In the genomic region with DNA sequence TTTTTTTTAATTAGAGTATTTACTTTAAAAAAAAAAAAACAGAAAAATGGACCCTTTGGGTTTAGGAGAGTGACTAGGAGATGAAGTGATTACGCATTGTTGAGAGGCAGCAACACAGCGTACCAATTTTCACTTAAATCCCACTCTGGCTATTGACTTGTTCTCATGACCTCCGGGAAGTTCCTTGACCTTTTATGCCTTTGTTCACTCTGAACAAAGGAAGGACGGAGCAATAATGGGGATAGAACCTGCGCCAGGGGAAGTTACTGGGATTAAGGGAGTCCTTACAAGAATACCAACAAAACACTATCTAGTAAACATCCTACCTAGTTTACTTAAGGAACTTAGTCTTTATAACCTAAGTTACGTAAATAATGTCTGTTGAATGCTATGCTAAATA, we compare ENCODE assay signal across 13 mouse cellular contexts. TPM values are rescaled to one million over a fixed set of nuclear protein-coding genes. Genes with fewer than 3 reads are reported as not detected.
DNase-seq lines count a peak whose midpoint lies in the region; ATAC-seq and TF ChIP-seq lines count a peak whose summit lies in the region.
"Had no signal": no experiment of that assay in that cellular context is flagged by ENCODE, and none has a peak within 500 bp of the region (broad histone marks: within the 10 kb centered on the region; RNA-seq: fewer than 3 reads in every experiment).

No protein-coding gene starts in this region.

- no peak overlapping the region for H3K9ac ChIP-seq in heart, embryonic 14.5 days (ENCODE audit: low read length)
- H3K9ac ChIP-seq in lung, embryonic 15.5 days, result no peak overlapping the region
- no peak overlapping the region for H3K9ac ChIP-seq in lung, postnatal 0 days (replicated peaks; ENCODE audit: low read depth)
- H3K9ac ChIP-seq in limb, embryonic 13.5 days, result no peak overlapping the region; the same call in 1 of the 2 replicates
- H3K9ac ChIP-seq: neural tube, embryonic 12.5 days had no signal

- WGBS in heart, embryonic 14.5 days, result 72% methylated on average over 6 of the region's 6 CpGs
- WGBS in lung, embryonic 15.5 days, result 66% methylated on average over 6 of the region's 6 CpGs
- 63% methylated on average over 6 of the region's 6 CpGs for whole genome bisulfite sequencing in lung, postnatal 0 days
- WGBS in limb, embryonic 13.5 days, result 23% methylated on average over 6 of the region's 6 CpGs

- no peaks in the 10 kb centered on the region for H3K9me3 ChIP-seq in heart, embryonic 14.5 days (ENCODE audit: control insufficient read depth, low read length)
- no peaks in the 10 kb centered on the region for H3K9me3 ChIP-seq in lung, embryonic 15.5 days
- H3K9me3 ChIP-seq in lung, postnatal 0 days (ENCODE audit: low read length), result no peaks in the 10 kb centered on the region
- H3K9me3 ChIP-seq in limb, embryonic 13.5 days, result no peaks in the 10 kb centered on the region
- H3K9me3 ChIP-seq: heart, embryonic 12.5 days; neural tube, embryonic 12.5 days had no signal

- H3K36me3 ChIP-seq in heart, embryonic 14.5 days (ENCODE audit: control insufficient read depth, insufficient read depth, low read length), result no peaks in the 10 kb centered on the region
- H3K36me3 ChIP-seq in lung, embryonic 15.5 days, result no peaks in the 10 kb centered on the region
- no peaks in the 10 kb centered on the region for H3K36me3 ChIP-seq in lung, postnatal 0 days (ENCODE audit: insufficient read depth, low read length)
- H3K36me3 ChIP-seq in limb, embryonic 13.5 days, result no peaks in the 10 kb centered on the region
- H3K36me3 ChIP-seq: heart, embryonic 12.5 days; neural tube, embryonic 12.5 days had no signal

- H3K27ac ChIP-seq in heart, embryonic 14.5 days (replicated peaks in 1 of 2; ENCODE audit: control insufficient read depth in 1 of 2, insufficient read depth in 1 of 2, low read depth in 2 of 2, low read length in 2 of 2), result peak overlapping the region in 1 of 2 experiments; percentile 64; a peak in 1 of 4 replicates
- no peak overlapping the region for H3K27ac ChIP-seq in lung, embryonic 15.5 days
- H3K27ac ChIP-seq in lung, postnatal 0 days (ENCODE audit: low read length), result no peak overlapping the region
- H3K27ac ChIP-seq in limb, embryonic 13.5 days, result no peak overlapping the region
- H3K27ac ChIP-seq: neural tube, embryonic 12.5 days had no signal

- ATAC-seq in heart, embryonic 14.5 days (ENCODE audit: insufficient number of reproducible peaks, insufficient read depth, low FRiP score, low read depth), result no peak
- ATAC-seq in lung, embryonic 15.5 days (ENCODE audit: borderline replicate concordance, extremely low read depth, low FRiP score, low TSS enrichment), result no peak
- no peak for ATAC-seq in lung, postnatal 0 days
- ATAC-seq in limb, embryonic 13.5 days (ENCODE audit: low FRiP score, low read depth), result no peak
- no peak for ATAC-seq in megakaryocyte progenitor cell, adult 5-6 weeks (replicated peaks; ENCODE audit: poor library complexity)

- no peak for TF ChIP-seq EP300 in lung, postnatal 0 days (IDR thresholded peaks at IDR 0.05)

- no peak for DNase-seq in heart, adult 8-10 months (ENCODE audit: low spot score)
- DNase-seq in lung, postnatal 0 days (ENCODE audit: low spot score), result no peak
- peak; percentile 66 for DNase-seq in embryo, embryonic 10 days (ENCODE audit: low spot score)
- no peak for DNase-seq in adrenal gland, postnatal 10 days
- DNase-seq: cerebellum, postnatal 25 days; kidney, adult 18-20 months; right cerebral cortex, adult 18-20 months had no signal

- peak overlapping the region; percentile 60 for H3K4me2 ChIP-seq in heart, embryonic 14.5 days (ENCODE audit: low read length)
- peak overlapping the region; percentile 47 for H3K4me2 ChIP-seq in lung, embryonic 15.5 days
- H3K4me2 ChIP-seq in lung, postnatal 0 days (replicated peaks; ENCODE audit: low read depth, low read length), result no peak overlapping the region
- H3K4me2 ChIP-seq in limb, embryonic 13.5 days (replicated peaks), result peak overlapping the region; percentile 63

- no peaks in the 10 kb centered on the region for H3K27me3 ChIP-seq in heart, embryonic 14.5 days (ENCODE audit: control insufficient read depth, insufficient read depth, low read length)
- no peaks in the 10 kb centered on the region for H3K27me3 ChIP-seq in lung, embryonic 15.5 days
- H3K27me3 ChIP-seq in lung, postnatal 0 days (replicated peaks; ENCODE audit: insufficient read depth, low read length), result no peaks in the 10 kb centered on the region
- 0 out of 2 replicates have a peak, but pooled peaks cover 7% of the 10 kb centered on the region for H3K27me3 ChIP-seq in limb, embryonic 13.5 days
- H3K27me3 ChIP-seq: heart, embryonic 12.5 days; neural tube, embryonic 12.5 days had no signal

- peaks cover 12 to 19% of the 10 kb centered on the region in 2 experiments for H3K4me1 ChIP-seq in heart, embryonic 14.5 days (ENCODE audit: control insufficient read depth in 2 of 2, insufficient read depth in 2 of 2, low read length in 2 of 2)
- H3K4me1 ChIP-seq in lung, embryonic 15.5 days, result peaks cover 23% of the 10 kb centered on the region
- peaks cover 3% of the 10 kb centered on the region; the same call in 1 of the 2 replicates for H3K4me1 ChIP-seq in lung, postnatal 0 days (ENCODE audit: insufficient read depth, low read depth, low read length)
- peaks cover 25% of the 10 kb centered on the region for H3K4me1 ChIP-seq in limb, embryonic 13.5 days

- H3K4me3 ChIP-seq in heart, embryonic 14.5 days (ENCODE audit: control insufficient read depth in 1 of 2, insufficient read depth in 1 of 2, low read depth in 1 of 2, low read length in 2 of 2), result no peak overlapping the region; a peak in 1 of 4 replicates
- no peak overlapping the region for H3K4me3 ChIP-seq in lung, embryonic 15.5 days
- no peak overlapping the region for H3K4me3 ChIP-seq in lung, postnatal 0 days (ENCODE audit: low read depth, low read length)
- H3K4me3 ChIP-seq in limb, embryonic 13.5 days, result no peak overlapping the region

- no peak for TF ChIP-seq CTCF in lung, postnatal 0 days (IDR thresholded peaks at IDR 0.05)

RNA-seq across cellular contexts. Expression of a gene that starts 1.5 kb away (rescaled TPM):
- polyA plus RNA-seq in heart, embryonic 14.5 days (2014; fragmentation: Nextera tagmentation; extraction: Ambion mirVana), result 8.5 and 9.6 TPM in 2 replicates
- 1 to 10 TPM; 2.0 to 3.1 (median 2.9) TPM for total RNA-seq in heart, adult 8-10 months (2022)
- polyA plus RNA-seq in lung, embryonic 15.5 days (2015; fragmentation: Nextera tagmentation; extraction: Ambion mirVana), result 10.3 and 11.5 TPM in 2 replicates
- 1.6 and 2.3 TPM in 2 replicates for polyA plus RNA-seq in lung, postnatal 0 days (2015; fragmentation: Nextera tagmentation; extraction: Ambion mirVana)
- polyA plus RNA-seq in limb, embryonic 13.5 days (2015; fragmentation: Nextera tagmentation; extraction: Ambion mirVana), result 9.1 and 9.7 TPM in 2 replicates
- total RNA-seq in megakaryocyte progenitor cell, adult 5-6 weeks (2015), result 20.5 and 21.4 TPM in 2 replicates
- 4.8 and 5.3 TPM in 2 replicates for total RNA-seq in megakaryocyte progenitor cell, adult 5-6 weeks (2017)
- 1 to 10 TPM; 4.7 to 5.3 TPM for total RNA-seq in adrenal gland, postnatal 10 days (2021)
